Mouse (Mus musculus) lung, postnatal 0 days (tissue): ENCODE results near the gene Fbxw11.

ENCODE experiments used
- CTCF ChIP-seq: IDR thresholded peaks from 2 replicates; pipeline ENCODE4 v1.5.1; 2016; ENCODE audit warnings: antibody characterized with exemption, mild to moderate bottlenecking
- EP300 ChIP-seq: IDR thresholded peaks from 2 replicates; pipeline ENCODE4 v1.6.1; 2016; ENCODE audit warnings: antibody characterized with exemption, mild to moderate bottlenecking, control low read depth

DNA sequence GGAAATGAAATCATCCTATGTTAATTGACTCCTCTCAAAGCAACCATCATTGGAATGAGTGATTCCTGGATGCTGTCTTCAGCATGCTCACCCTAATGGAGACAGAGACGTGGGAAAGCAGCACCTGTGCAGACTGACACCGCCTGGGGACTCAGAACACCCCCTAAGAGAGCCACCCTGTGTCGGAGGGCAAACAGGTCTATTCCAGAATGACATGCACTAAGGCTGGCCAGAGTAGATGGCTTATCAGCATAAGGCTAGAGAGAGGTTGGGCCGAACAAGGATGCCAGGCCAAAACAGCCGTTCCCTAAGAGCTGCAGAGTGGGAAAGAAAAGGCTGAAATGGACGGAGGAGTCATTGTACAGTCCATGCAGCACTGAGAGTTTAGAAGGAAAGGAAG, 16.4 kb upstream of the Fbxw11 start:
- no peak for TF ChIP-seq CTCF
- no peak for TF ChIP-seq EP300
